Mouse (Mus musculus) liver, adult 2 months (tissue): ENCODE results near the gene Cpeb2. TPM values are rescaled to one million over a fixed set of nuclear protein-coding genes. Genes with fewer than 3 reads are reported as not detected.
A peak's percentile ranks its signal among the peaks of the same experiment; 100 is the strongest.

ENCODE experiments used
- DNase-seq: peaks from one replicate; pipeline ENCODE4 v3.0.0-alpha.2; 2011; ENCODE audit warnings: low read depth, low spot score; ENCODE audit errors: extremely low read depth
- H3K27ac ChIP-seq: fragments of 200-500 bp; replicated peaks from 2 replicates; pipeline ENCODE4 v1.5.1; 2012; ENCODE audit warnings: low read depth, mild to moderate bottlenecking, control low read depth, inconsistent platforms, low read length; ENCODE audit not compliant: insufficient read depth
- H3K27me3 ChIP-seq: fragments of 200-500 bp; 2 replicates; pipeline ENCODE4 v1.6.1; 2012; ENCODE audit warnings: mild to moderate bottlenecking, moderate library complexity, low read length, inconsistent platforms; ENCODE audit not compliant: control insufficient read depth, insufficient read depth
- H3K36me3 ChIP-seq: fragments of 200-500 bp; 2 replicates; pipeline ENCODE4 v1.6.1; 2012; ENCODE audit warnings: low read length, inconsistent platforms; ENCODE audit not compliant: control insufficient read depth, insufficient read depth
- H3K4me1 ChIP-seq: fragments of 200-500 bp; 2 replicates; pipeline ENCODE4 v1.6.1; 2011; ENCODE audit warnings: low read length; ENCODE audit not compliant: control insufficient read depth, insufficient read depth
- H3K4me3 ChIP-seq: fragments of 200-500 bp; 2 replicates; pipeline ENCODE4 v1.5.1; 2011; ENCODE audit warnings: low read depth, mild to moderate bottlenecking, control low read depth, low read length, moderate library complexity; ENCODE audit not compliant: insufficient read depth
- H3K79me2 ChIP-seq: fragments of 200-500 bp; 2 replicates; pipeline ENCODE4 v1.6.1; 2012; ENCODE audit warnings: inconsistent platforms, mild to moderate bottlenecking, low read length, moderate library complexity; ENCODE audit not compliant: control insufficient read depth, insufficient read depth
- H3K9ac ChIP-seq: fragments of 200-500 bp; 2 replicates; pipeline ENCODE4 v1.6.1; 2012; ENCODE audit warnings: low read depth, mild to moderate bottlenecking, control low read depth, inconsistent platforms, low read length
- CTCF ChIP-seq: fragments of 200-500 bp; IDR thresholded peaks from 2 replicates; pipeline ENCODE4 v1.5.1; 2011; ENCODE audit warnings: low read depth, low read length, control low read depth
- POLR2A ChIP-seq: fragments of 200-500 bp; IDR thresholded peaks from 2 replicates; pipeline ENCODE4 v1.6.1; 2011; ENCODE audit warnings: low read length, control low read depth; ENCODE audit not compliant: insufficient read depth; ENCODE audit errors: extremely low read depth
- WGBS: fragments of 180-500 bp; shearing (Covaris S2); methylation state at CpG from one replicate; pipeline ENCODE4 v1.1.7; 2018; 5-methylcytosine and 5-hydroxymethylcytosine counted together
- polyA plus RNA-seq: library from polyadenylated mRNA; depleted of rRNA; stranded (reverse); fragments of >200 nt; gene quantifications from 2 replicates; pipeline ENCODE4 v1.2.3, GENCODE M21; 2012
- total RNA-seq: library from RNA; depleted of rRNA; stranded (reverse); fragments of >200 nt; gene quantifications from 2 replicates; pipeline ENCODE4 v1.2.3, GENCODE M21; 2014

The Cpeb2 gene
- total and polyA plus RNA-seq, 2 experiments, result 4.4 to 23.5 TPM

DNA sequence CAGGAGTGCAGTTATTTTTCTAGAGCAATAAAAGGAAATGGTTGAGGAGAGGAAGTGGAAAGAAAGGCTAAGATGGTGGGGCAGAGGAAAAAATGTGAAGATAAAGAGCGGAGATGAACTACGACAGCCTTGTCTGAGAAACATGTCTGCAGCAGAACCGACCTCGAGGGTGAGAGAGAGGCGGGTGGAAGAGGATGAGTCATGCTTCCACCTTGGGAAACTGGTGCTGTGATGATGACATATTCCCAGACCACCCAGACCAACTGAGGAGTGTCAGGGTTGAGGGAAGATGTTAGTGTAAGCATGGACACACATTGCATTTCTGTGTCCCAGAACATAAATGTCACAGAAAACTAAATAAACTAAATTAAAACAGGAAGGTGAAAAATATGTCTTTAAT, 5.4 kb upstream of the Cpeb2 start:
- 71% methylated on average over 5 of the region's 5 CpGs for WGBS
- Histone ChIP-seq H3K9ac (no peak overlapping the region), H3K27me3 (no peaks in the 10 kb centered on the region), H3K36me3 (no peaks in the 10 kb centered on the region), H3K4me1 (peaks cover 7% of the 10 kb centered on the region; the same call in 1 of the 2 replicates), H3K4me3 (no peak overlapping the region), H3K79me2 (no peaks in the 10 kb centered on the region), H3K27ac (no peak overlapping the region)
- no peak for DNase-seq
- TF ChIP-seq CTCF, result no peak
- TF ChIP-seq POLR2A, result no peak

DNA sequence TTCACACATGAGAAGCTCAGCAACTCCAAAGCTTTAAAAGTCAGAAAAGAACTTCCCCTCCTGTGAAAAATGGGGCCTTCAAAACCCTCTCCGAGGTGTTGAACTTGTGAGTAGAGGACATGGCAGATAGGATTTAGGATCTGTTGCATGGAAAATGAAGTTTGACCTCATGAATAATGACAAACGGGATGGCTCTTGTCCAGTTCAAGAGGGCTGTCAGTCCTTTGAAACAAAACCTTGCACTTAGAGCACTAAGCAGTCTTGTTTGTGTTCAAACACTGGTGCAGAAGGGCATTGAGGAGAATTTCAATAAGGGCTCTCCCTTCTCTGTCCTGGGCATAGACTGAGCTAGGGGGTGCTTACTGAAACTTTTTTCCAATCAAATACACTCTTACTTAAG, 1.9 kb upstream of the Cpeb2 start:
- peak; percentile 94 for DNase-seq
- Histone ChIP-seq H3K9ac (no peak overlapping the region), H3K4me3 (no peak overlapping the region), H3K79me2 (peaks cover 16% of the 10 kb centered on the region), H3K4me1 (peaks cover 2% of the 10 kb centered on the region; the same call in 1 of the 2 replicates), H3K36me3 (no peaks in the 10 kb centered on the region), H3K27ac (peak overlapping the region; percentile 64), H3K27me3 (no peaks in the 10 kb centered on the region)
- TF ChIP-seq POLR2A (no peak), CTCF (no peak)
- 25% methylated on average over 2 of the region's 2 CpGs for WGBS

DNA sequence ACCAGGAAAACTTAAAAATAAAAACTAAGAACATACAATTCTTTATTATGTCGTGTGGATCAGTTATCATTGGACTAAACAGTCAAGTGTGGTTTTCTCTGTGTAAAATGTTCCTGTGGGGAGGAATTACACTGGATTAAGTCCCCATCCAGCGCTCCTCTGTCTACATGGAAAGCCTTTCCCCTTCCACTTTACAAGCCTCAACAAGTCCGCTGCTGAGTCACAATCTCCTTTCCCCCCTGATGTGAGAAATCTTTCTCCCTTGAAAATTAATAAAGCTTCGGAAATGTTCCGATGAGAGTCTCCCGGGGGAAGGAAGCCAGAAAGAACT, 856 bp upstream of the Cpeb2 start:
- peak overlapping the region; percentile 75 for H3K9ac ChIP-seq
- no peak for DNase-seq
- H3K36me3 ChIP-seq, result no peaks in the 10 kb centered on the region; the same call in 1 of the 2 replicates
- peak overlapping the region; percentile 52 for H3K4me3 ChIP-seq
- under 1% methylated on average over 6 of the region's 6 CpGs for WGBS
- H3K27ac ChIP-seq, result peak overlapping the region; percentile 98
- H3K4me1 ChIP-seq, result peaks cover 2% of the 10 kb centered on the region; the same call in 1 of the 2 replicates
- no peaks in the 10 kb centered on the region for H3K27me3 ChIP-seq
- H3K79me2 ChIP-seq, result peaks cover 16% of the 10 kb centered on the region
- TF ChIP-seq POLR2A (no peak), CTCF (no peak)

DNA sequence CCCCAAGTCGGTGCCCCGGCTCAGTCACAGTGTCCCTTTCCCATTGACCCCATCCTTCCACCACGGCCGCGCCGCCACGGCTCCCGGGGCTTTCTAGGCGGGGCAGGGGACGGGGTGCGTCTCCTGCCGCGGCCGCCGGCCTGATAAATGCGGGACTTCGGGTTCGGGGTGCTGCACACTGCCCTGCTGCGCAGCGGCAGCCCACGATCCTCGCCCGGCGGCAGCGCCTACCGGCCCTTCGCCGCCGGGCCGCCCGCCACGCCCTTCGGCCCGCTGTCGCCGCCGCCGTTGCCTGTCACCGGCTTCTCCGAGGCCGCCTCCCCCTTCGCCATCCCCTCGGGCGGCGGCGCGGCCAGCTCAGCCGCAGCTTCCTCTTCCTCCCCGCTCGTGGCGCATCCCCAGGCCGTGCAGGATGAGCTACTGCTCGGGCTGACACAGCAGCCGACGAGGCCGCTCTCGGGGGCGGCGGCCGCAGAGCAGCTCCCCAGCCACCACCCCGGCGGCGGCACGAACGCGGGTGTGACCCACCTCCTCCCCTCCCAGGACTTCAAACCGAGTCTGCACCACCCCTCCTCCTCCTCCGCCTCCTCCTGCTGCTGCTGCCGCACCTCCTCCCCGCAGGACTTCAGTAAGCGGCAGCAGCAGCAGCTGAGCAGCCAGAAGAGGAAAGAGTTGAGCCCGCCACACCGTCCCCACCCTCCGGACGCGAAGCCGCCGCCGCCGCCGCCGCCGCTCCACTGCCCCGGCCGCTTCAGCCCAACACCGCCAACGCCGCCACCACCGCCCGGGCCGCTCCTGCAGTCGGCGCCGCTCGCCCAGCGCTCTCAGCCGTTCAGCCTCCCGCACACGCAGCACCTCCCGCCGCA, 579 bp downstream of the Cpeb2 start:
- peak; percentile 88 for DNase-seq
- H3K79me2 ChIP-seq, result peaks cover 19% of the 10 kb centered on the region

DNA sequence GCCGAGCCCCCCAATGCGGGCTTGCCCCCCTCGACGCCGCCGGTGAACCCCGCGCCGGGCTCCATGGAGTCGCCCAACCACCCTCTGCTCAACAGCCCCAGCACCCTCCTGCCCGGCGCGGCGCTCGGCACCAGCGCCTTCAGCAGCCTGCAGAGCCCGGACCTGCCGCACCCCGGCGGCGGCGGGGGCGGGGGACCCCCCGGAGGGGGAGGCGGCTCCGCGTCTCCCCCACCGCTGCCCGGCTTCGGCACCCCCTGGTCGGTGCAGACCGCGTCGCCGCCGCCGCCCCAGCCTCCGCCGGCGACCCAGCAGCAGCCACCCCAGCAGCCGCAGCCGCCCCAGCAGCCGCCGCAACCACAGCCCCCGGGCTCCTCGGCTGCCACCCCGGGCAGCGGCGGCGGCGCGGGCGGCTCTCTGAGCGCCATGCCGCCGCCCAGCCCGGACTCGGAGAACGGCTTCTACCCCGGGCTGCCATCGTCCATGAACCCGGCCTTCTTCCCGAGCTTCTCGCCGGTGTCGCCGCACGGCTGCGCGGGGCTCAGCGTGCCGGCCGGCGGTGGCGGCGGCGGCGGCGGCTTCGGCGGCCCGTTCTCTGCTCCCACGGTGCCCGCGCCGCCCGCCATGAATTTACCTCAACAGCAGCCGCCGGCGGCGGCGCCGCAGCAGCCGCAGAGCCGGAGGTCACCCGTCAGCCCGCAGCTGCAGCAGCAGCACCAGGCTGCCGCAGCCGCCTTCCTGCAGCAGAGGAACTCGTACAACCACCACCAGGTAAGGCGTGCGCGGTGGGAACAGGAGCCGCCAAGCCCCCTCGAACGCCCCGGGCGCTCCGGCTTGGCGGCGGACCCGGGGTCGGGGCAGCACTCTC, 1.6 kb downstream of the Cpeb2 start:
- Histone ChIP-seq H3K79me2 (peaks cover 23% of the 10 kb centered on the region), H3K36me3 (peaks cover 10% of the 10 kb centered on the region), H3K27me3 (no peaks in the 10 kb centered on the region), H3K4me1 (peaks cover 8% of the 10 kb centered on the region; the same call in 1 of the 2 replicates), H3K9ac (peak overlapping the region; percentile 99), H3K27ac (peak overlapping the region; percentile 97), H3K4me3 (peak overlapping the region; percentile 84)
- 1% methylated on average over 96 of the region's 113 CpGs for WGBS
- DNase-seq, result no peak
- TF ChIP-seq CTCF (no peak), POLR2A (no peak)

More for the DNA sequence above, 579 bp downstream of the Cpeb2 start:
- H3K27ac ChIP-seq, result peak overlapping the region; percentile 97
- under 1% methylated on average over 74 of the region's 101 CpGs for WGBS
- peak overlapping the region; percentile 99 for H3K9ac ChIP-seq
- no peaks in the 10 kb centered on the region for H3K27me3 ChIP-seq
- peak overlapping the region; percentile 84 for H3K4me3 ChIP-seq
- TF ChIP-seq CTCF (no peak), POLR2A (peak; percentile 82)
- H3K4me1 ChIP-seq, result peaks cover 4% of the 10 kb centered on the region; the same call in 1 of the 2 replicates
- peaks cover 3% of the 10 kb centered on the region for H3K36me3 ChIP-seq
